Mouse (Mus musculus) layer of hippocampus, adult 2 months (tissue): ENCODE results near the gene Sgms1. TPM values are rescaled to one million over a fixed set of nuclear protein-coding genes. Genes with fewer than 3 reads are reported as not detected.

Source experiments
- DNase-seq, 2 experiments: peaks; one replicate each; pipeline ENCODE4 v3.0.0; 2022; ENCODE audit warnings: low spot score in 2 of 2
- H3K27ac ChIP-seq: fragments of 200-600 bp; 2 replicates; pipeline ENCODE4 v1.8.1; 2022
- H3K4me3 ChIP-seq: fragments of 200-600 bp; 2 replicates; pipeline ENCODE4 v1.8.1; 2022; ENCODE audit warnings: mild to moderate bottlenecking
- CTCF ChIP-seq: fragments of 200-600 bp; conservative IDR thresholded peaks from 2 replicates; pipeline ENCODE4 v1.8.1; 2022; ENCODE audit warnings: antibody characterized with exemption, mild to moderate bottlenecking, moderate library complexity
- total RNA-seq, 2 experiments: library from RNA; stranded (reverse); gene quantifications; 2 replicates each; pipeline ENCODE4 v1.2.3; 2021

Gene Sgms1
- total RNA-seq, 2 experiments from 2014 or later, result 53.9 to 59.6 TPM

DNA sequence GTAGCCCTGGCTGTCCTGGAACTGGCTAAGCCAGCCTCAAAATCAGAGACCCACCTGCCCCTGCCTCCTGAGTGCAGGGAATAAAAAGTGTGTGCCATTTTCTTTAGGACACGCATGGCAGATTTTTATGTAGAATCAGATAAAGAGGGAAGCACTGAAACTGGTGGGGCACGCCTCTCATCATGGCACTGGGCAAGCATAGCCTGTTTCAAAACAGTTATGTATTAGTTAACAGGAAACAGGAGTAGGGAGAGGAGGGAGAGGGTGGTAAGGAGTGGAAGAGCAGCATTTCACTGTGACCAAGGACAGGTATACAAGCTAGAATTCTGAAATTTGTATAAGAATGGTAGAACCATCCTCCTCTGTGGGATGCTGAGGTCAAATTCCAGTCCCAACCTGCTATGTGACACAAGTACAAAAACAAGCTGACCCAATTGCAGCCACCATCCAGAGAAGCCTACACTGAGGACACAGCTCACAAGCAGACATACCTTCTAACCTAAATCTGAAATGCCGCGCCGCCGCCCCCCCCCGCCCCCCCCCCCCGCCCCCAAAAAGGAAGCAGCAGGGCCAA is 149.0 kb downstream of the Sgms1 start:
- Histone ChIP-seq H3K27ac (no peak overlapping the region), H3K4me3 (no peak overlapping the region)
- TF ChIP-seq CTCF, result no peak
- no peak for DNase-seq

DNA sequence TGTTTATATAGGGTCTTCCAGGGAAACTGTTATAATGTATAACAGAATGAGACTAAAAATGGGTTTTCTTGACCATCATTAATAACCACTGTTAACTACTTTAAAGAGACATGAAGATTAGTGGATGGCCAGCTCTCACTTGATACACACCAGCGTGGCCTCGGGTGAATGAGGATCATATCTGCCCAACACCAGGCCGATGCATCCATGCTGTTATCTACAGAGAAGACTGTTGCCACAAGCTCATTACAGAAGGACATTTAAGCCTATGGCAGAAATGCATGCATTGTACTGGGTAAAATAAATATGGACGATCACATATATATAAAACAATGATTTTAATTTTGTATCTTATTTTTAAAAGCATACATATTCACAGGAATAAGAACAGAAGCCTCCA is 149.6 kb downstream of the Sgms1 start:
- no peak overlapping the region for H3K4me3 ChIP-seq
- no peak for TF ChIP-seq CTCF
- H3K27ac ChIP-seq, result no peak overlapping the region
- DNase-seq, result no peak

DNA sequence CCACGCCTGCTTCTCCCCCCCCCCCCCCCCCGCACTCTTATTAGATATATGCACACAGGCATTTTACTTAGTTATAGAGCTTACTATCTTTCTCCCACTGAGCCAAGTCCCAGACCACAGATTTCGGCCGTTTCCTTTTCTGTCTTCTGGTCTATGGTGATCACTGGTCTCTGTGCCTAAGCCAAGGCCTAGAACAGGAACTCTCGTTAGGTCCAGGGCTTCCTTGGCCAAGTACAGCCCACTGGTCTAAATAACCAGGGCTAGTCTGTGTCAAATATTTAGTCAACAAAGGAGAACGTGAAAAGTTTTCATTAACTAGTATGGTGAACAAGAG is 150.1 kb downstream of the Sgms1 start:
- TF ChIP-seq CTCF, result no peak
- Histone ChIP-seq H3K27ac (no peak overlapping the region), H3K4me3 (no peak overlapping the region)
- no peak for DNase-seq

DNA sequence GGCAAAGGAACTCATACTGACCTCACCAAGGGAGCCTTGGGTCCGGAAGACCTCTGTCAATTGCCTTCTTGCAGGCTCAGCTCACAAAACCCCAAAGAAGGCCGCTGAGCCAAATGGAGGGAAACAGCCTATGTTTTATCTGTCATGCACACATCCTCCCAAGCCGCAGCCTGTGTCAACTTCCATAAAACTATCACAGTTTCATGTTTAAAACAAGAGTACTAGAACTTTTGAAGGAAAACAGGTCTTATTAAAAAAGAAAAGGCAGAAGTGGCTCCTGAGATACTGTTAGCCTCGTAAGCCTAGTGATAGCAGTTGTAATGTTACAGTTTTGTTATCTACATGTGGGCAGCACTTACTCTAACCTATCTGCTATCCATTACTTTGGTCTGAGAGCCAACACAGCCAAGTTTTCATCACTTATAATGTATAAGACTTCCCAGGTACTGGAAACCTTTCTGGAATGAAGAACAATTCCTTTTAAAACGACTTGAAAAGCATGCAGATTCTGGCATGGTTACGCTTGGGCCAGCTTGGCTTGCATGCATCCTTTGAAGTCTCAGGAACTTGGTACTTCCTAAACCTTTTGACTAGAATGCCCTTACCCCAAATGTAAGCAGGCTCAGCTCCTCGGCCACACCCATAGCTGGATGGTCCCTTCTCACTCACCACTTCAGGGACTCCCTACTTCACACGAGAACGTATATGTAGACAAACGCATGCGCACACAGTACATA is 150.6 kb downstream of the Sgms1 start:
- DNase-seq, result no peak
- H3K27ac ChIP-seq, result no peak overlapping the region
- TF ChIP-seq CTCF, result no peak
- H3K4me3 ChIP-seq, result no peak overlapping the region

DNA sequence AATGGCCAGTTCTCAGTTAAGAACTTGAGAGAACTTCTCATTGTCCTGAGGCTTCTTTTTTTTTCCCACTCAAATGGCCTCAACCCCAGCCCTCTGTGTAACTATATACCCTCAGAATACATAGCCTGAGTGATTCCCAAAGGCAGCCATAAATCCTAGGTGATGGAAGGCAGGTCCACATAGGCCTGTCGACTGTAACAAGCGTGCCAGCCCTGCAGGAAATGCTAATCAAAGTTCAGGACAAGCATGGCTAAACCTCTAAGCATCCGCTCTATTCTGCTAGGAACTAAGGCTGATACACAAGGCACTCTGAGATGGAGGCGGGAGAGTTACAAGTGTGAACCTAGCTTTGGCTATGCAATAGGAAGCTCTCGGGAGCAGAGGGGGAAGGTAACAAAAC is 151.8 kb downstream of the Sgms1 start:
- H3K27ac ChIP-seq, result no peak overlapping the region
- no peak for DNase-seq
- H3K4me3 ChIP-seq, result no peak overlapping the region
- TF ChIP-seq CTCF, result no peak

DNA sequence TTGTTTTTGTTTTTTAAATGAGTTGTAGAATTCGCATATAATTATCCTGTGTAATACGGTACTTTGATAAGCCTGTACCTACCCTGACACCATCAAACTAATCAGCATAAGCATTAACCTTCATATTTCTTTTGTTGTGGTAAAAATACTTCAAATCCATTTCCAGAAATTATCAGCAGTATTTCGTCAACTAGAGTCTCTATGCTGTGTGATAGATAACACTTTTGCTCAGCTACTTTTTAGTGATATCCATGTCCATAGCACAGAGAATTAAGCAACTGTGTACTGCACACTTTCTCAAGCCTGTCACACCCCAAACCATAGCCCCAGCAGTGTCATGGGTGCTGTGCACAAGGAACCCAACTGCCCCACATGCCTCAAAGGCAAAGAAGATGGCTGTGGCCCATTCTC is 152.3 kb downstream of the Sgms1 start:
- H3K4me3 ChIP-seq, result no peak overlapping the region
- DNase-seq, result no peak
- no peak for TF ChIP-seq CTCF
- no peak overlapping the region for H3K27ac ChIP-seq

DNA sequence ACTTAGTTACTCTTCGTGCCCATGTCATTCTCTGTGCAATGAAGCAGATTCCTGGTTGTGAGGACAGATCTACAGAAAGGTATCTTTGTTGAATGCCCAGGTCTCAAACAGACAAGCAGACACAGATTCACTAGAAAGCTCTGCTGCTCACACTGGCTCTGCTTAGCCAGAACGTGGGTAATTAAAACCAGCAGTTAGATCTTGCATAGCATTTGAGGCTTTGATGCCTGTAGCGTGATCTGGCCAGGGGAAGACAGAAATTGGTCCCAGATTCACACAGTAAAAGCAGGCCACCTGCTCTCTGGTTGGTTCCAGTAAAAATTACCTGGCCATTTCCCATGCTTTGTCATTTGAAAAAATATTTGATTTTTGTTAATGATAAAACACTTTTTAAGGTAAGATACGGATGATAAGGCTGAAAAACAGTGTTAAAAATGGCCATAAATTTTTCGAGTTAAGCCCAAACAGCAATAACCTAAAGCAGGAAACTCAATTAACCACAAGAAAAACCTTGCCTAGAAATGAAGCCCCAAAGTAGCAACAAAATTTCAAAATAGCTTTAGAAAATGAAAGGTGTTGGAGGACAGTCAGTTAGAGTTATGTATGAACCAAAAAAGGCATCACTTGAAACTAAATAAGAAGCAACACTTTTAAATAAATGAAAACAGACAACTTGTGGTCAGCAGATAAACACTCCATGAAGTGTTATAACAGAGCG is 154.6 kb downstream of the Sgms1 start:
- H3K27ac ChIP-seq, result no peak overlapping the region
- DNase-seq, result no peak
- no peak for TF ChIP-seq CTCF
- H3K4me3 ChIP-seq, result no peak overlapping the region

DNA sequence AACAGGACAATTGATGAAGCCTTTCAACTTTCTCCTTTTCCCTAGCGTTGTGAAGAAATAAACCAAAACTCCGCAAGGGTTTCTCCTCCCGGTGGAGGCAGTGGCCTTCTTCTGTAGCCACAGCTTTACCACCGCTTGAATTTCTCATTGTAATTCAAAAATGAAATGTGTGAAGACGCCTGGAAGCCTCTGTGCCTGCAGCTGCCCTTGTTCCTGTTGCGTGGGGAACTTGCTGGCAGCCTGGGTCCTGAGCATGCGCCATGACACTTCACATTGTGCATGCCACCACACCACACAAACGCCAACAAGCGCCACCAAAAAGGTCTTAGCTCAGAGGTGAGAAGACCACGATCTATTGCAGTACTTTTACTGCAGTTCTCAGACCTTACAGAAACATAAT is 158.2 kb downstream of the Sgms1 start:
- peak overlapping the region; percentile 69 for H3K27ac ChIP-seq
- no peak overlapping the region for H3K4me3 ChIP-seq
- peak; percentile 13 to 27 for DNase-seq
- TF ChIP-seq CTCF, result no peak

DNA sequence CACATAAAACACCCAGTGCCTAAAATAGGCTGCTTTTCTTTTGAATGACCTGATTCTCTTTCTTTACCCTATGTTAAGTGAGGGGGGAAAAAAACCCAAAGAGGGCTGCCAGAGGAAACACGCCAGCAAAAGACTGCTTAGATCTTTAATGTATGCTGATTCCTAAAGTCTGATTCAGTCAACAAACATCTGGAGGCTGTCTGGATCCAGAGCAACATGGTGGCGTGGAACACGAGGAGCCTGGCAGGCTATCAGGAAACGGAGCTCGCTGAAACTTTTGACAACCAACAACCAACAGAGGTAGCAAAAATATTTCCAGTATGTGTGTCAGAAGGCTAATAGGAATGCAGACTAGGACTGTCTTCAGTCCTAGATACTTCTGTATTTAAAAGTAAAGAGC is 158.7 kb downstream of the Sgms1 start:
- no peak for TF ChIP-seq CTCF
- Histone ChIP-seq H3K4me3 (no peak overlapping the region), H3K27ac (peak overlapping the region; percentile 69)
- DNase-seq, result no peak

DNA sequence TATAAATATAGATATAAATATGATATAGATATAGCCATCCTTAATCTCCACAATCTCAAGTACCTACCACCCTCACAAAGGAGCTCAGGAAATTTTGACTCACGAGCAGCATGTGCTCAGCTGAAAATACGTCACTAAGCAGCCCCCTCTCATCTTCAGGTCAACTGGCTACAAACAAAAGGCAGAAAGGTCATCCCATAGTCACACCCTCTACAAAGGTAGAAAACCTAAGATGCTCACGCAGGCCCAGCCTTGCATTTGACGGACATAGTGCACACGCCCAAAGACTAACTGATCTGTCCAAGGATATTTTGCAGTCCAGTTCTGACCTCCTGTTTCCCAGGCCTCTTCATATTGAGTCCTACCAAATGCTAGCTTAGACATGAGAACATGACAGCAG is 159.2 kb downstream of the Sgms1 start:
- no peak overlapping the region for H3K4me3 ChIP-seq
- DNase-seq, result no peak
- peak overlapping the region; percentile 69 for H3K27ac ChIP-seq
- no peak for TF ChIP-seq CTCF

DNA sequence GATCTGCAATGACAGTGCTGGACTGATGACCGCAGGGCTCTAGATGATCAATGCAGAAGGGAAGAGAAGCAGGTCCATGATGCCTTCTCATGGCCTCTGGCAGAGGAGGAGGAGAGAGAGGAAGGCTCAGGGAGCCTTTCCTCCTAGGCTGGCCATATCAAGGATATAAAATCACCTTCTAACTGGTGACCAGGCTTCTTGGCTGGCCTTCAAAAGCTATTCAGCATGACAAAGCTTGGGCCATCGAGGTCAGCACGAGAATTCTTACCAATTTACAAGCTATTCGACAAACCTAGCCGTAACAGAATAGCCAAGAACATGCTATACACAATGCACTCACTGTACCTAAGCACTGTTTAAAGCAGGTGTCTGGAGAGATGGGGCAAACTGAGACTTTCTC is 159.7 kb downstream of the Sgms1 start:
- DNase-seq, result no peak
- TF ChIP-seq CTCF, result no peak
- Histone ChIP-seq H3K4me3 (no peak overlapping the region), H3K27ac (no peak overlapping the region)

DNA sequence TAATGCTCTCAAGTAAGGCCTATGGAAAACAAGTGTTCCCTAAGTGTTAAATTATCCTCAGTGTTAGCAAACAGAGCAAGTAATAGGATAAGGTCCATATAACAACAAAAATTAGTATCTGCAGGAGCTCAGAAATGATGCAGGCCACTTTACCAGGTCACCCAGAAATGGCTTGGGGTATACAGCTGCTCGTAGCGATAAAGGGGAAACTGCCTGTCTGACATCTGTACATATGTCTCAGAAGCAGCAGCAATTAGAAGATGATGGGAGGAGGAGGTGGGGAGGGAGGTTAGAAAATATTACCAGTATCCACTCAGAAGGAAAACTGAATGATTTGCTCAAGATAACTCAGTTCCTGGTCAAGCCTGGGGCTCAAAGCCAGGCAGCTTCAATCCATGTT is 162.3 kb downstream of the Sgms1 start:
- Histone ChIP-seq H3K4me3 (no peak overlapping the region), H3K27ac (no peak overlapping the region)
- DNase-seq, result no peak
- TF ChIP-seq CTCF, result no peak

DNA sequence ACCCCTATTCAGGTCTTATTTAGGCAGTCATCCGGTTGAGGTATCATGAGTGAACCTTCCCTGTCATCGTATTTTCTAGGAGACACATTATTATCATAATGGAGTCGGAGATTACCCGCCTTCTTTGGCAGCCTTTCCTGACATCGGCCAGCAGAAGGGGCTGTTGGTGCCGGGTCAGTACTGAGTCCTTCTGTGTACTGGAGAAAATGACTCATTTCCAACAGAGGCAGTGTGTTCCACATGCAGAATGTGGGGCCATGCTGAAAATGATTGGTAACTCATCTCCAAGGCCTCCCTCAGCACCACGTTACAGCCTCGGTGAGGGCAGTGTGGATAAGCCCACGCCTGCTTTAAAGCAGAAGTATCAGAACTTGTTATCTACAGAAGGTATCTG is 164.4 kb downstream of the Sgms1 start:
- peak; percentile 54 for TF ChIP-seq CTCF
- no peak overlapping the region for H3K27ac ChIP-seq
- DNase-seq, result no peak
- no peak overlapping the region for H3K4me3 ChIP-seq
